Mouse (Mus musculus) thymus, adult 2 months (tissue): ENCODE results near the gene Inpp5b. TPM values are rescaled to one million over a fixed set of nuclear protein-coding genes. Genes with fewer than 3 reads are reported as not detected.

Source experiments
- DNase-seq: peaks from one replicate; pipeline ENCODE4 v3.0.0; 2021
- H3K27ac ChIP-seq: fragments of 200-500 bp; 2 replicates; pipeline ENCODE4 v1.5.1; 2012; ENCODE audit warnings: low read length, control low read depth; ENCODE audit not compliant: control insufficient read depth, insufficient read depth
- H3K27me3 ChIP-seq: fragments of 200-500 bp; 2 replicates; pipeline ENCODE4 v1.6.1; 2012; ENCODE audit warnings: mild to moderate bottlenecking, low read length, moderate library complexity, mixed read lengths; ENCODE audit not compliant: control insufficient read depth, insufficient read depth
- H3K36me3 ChIP-seq: fragments of 200-500 bp; 2 replicates; pipeline ENCODE4 v1.6.1; 2012; ENCODE audit warnings: mild to moderate bottlenecking, low read length, moderate library complexity; ENCODE audit not compliant: control insufficient read depth, insufficient read depth
- H3K4me1 ChIP-seq: fragments of 200-500 bp; replicated peaks from 2 replicates; pipeline ENCODE4 v1.6.1; 2012; ENCODE audit warnings: low read length; ENCODE audit not compliant: control insufficient read depth, insufficient read depth
- H3K4me3 ChIP-seq: fragments of 200-500 bp; 2 replicates; pipeline ENCODE4 v1.5.1; 2012; ENCODE audit warnings: mild to moderate bottlenecking, low read length, control low read depth, moderate library complexity; ENCODE audit not compliant: control insufficient read depth, insufficient read depth
- CTCF ChIP-seq: fragments of 200-500 bp; IDR thresholded peaks from 2 replicates; pipeline ENCODE4 v1.5.1; 2012; ENCODE audit warnings: mild to moderate bottlenecking, control low read depth, low read length, moderate library complexity, borderline replicate concordance; ENCODE audit not compliant: control insufficient read depth, poor library complexity, insufficient read depth; ENCODE audit errors: extremely low read depth
- POLR2A ChIP-seq: fragments of 200-500 bp; IDR thresholded peaks from 2 replicates; pipeline ENCODE4 v1.6.1; 2012; ENCODE audit warnings: mild to moderate bottlenecking, low read length, control low read depth, moderate library complexity; ENCODE audit not compliant: control insufficient read depth, poor library complexity, insufficient read depth; ENCODE audit errors: extremely low read depth
- WGBS: fragments of 180-500 bp; shearing (Covaris S2); methylation state at CpG from one replicate; pipeline ENCODE4 v1.1.7; 2018; 5-methylcytosine and 5-hydroxymethylcytosine counted together
- polyA plus RNA-seq: library from polyadenylated mRNA; depleted of rRNA; stranded (reverse); fragments of >200 nt; gene quantifications from 2 replicates; pipeline ENCODE4 v1.2.3, GENCODE M21; 2012

Gene Inpp5b
- polyA plus RNA-seq, 1 experiment = 101 TPM

- H3K27me3 ChIP-seq = no peaks in the 10 kb centered on the region
- peaks cover 5% of the 10 kb centered on the region for H3K4me1 ChIP-seq
- 93% methylated on average over 2 of the region's 2 CpGs for WGBS
- H3K36me3 ChIP-seq = no peaks in the 10 kb centered on the region
- H3K4me3 ChIP-seq = no peak overlapping the region
- no peak overlapping the region for H3K27ac ChIP-seq
- TF ChIP-seq CTCF (no peak), POLR2A (no peak)
- no peak for DNase-seq
Measured at GRCm38 (mm10) chr4:124736952-124737351, 4.7 kb upstream of the Inpp5b start.

- Histone ChIP-seq H3K36me3 (no peaks in the 10 kb centered on the region), H3K4me1 (peaks cover 10% of the 10 kb centered on the region), H3K4me3 (no peak overlapping the region), H3K27me3 (no peaks in the 10 kb centered on the region), H3K27ac (no peak overlapping the region)
- 92% methylated on average over 5 of the region's 5 CpGs for WGBS
- TF ChIP-seq CTCF = no peak
- TF ChIP-seq POLR2A = no peak
- no peak for DNase-seq
Measured at GRCm38 (mm10) chr4:124737486-124737885, 4.2 kb upstream of the Inpp5b start.

GRCm38 (mm10) chr4:124738013-124738412 lies 3.6 kb upstream of the Inpp5b start:
- no peak for TF ChIP-seq CTCF
- no peak for TF ChIP-seq POLR2A
- no peak overlapping the region for H3K27ac ChIP-seq
- no peak for DNase-seq
- no peaks in the 10 kb centered on the region for H3K36me3 ChIP-seq
- H3K4me1 ChIP-seq = peaks cover 10% of the 10 kb centered on the region
- 56% methylated on average over 4 of the region's 4 CpGs for WGBS
- H3K27me3 ChIP-seq = no peaks in the 10 kb centered on the region
- no peak overlapping the region for H3K4me3 ChIP-seq

GRCm38 (mm10) chr4:124738783-124739182 lies 2.9 kb upstream of the Inpp5b start:
- Histone ChIP-seq H3K4me3 (no peak overlapping the region), H3K27ac (no peak overlapping the region), H3K36me3 (no peaks in the 10 kb centered on the region), H3K4me1 (peaks cover 10% of the 10 kb centered on the region), H3K27me3 (no peaks in the 10 kb centered on the region)
- no peak for TF ChIP-seq POLR2A
- no peak for TF ChIP-seq CTCF
- DNase-seq = no peak
- WGBS = 72% methylated on average over 1 of the region's 1 CpGs

- Histone ChIP-seq H3K4me1 (peaks cover 10% of the 10 kb centered on the region), H3K27ac (no peak overlapping the region), H3K27me3 (no peaks in the 10 kb centered on the region), H3K4me3 (no peak overlapping the region), H3K36me3 (no peaks in the 10 kb centered on the region)
- DNase-seq = no peak
- TF ChIP-seq CTCF (no peak), POLR2A (no peak)
- WGBS = 93% methylated on average over 11 of the region's 11 CpGs
Measured at GRCm38 (mm10) chr4:124742839-124743238, 1.2 kb downstream of the Inpp5b start.

- WGBS = 95% methylated on average over 7 of the region's 7 CpGs
- Histone ChIP-seq H3K36me3 (no peaks in the 10 kb centered on the region), H3K27ac (no peak overlapping the region), H3K4me3 (no peak overlapping the region), H3K27me3 (no peaks in the 10 kb centered on the region), H3K4me1 (peaks cover 6% of the 10 kb centered on the region)
- DNase-seq = no peak
- no peak for TF ChIP-seq CTCF
- no peak for TF ChIP-seq POLR2A
Measured at GRCm38 (mm10) chr4:124746577-124746976, 4.9 kb downstream of the Inpp5b start.

GRCm38 (mm10) chr4:124747851-124748250 lies 6.2 kb downstream of the Inpp5b start:
- H3K27me3 ChIP-seq = no peaks in the 10 kb centered on the region
- H3K27ac ChIP-seq = no peak overlapping the region
- H3K4me3 ChIP-seq = no peak overlapping the region
- H3K4me1 ChIP-seq = peaks cover 2% of the 10 kb centered on the region
- DNase-seq = no peak
- TF ChIP-seq POLR2A (no peak), CTCF (no peak)
- H3K36me3 ChIP-seq = no peaks in the 10 kb centered on the region
- WGBS = 96% methylated on average over 4 of the region's 4 CpGs
